Comparison of ENCODE assay signal across 8 mouse cellular contexts in the genomic region with DNA sequence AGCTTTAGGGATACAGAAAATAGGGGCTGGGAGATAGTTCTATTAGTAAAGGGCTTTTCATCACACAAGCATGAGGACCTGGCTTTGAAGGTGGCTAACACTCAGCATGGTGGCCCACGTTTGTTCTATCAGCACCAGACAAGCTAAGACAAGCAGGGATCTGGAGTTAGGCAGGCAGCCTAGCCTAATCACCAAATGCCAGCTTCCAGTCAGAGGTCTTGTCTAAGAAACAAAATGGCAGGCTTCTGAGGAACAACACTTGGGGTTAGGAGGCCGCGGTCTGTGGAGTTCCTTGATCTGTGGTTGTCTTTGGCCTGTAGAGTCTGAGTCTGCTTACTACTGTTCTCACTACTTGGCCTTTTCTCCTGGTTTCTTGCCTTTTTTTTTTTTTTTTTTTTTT. TPM values are rescaled to one million over a fixed set of nuclear protein-coding genes. Genes with fewer than 3 reads are reported as not detected.
A peak's percentile ranks its signal among the peaks of the same experiment; 100 is the strongest.
DNase-seq lines count a peak whose midpoint lies in the region; ATAC-seq and TF ChIP-seq lines count a peak whose summit lies in the region.

No protein-coding gene starts in this region.

- no peak for TF ChIP-seq CTCF in brain, embryonic 14.5 days (IDR thresholded peaks at IDR 0.05; ENCODE audit: borderline replicate concordance, extremely low read depth, insufficient read depth, insufficient read length)
- no peak for TF ChIP-seq CTCF in heart, postnatal 0 days (IDR thresholded peaks at IDR 0.05; ENCODE audit: low read depth)

- H3K9ac ChIP-seq in forebrain, embryonic 11.5 days (ENCODE audit: low read length), result no peak overlapping the region
- H3K9ac ChIP-seq in forebrain, embryonic 16.5 days (replicated peaks; ENCODE audit: low read depth, low read length), result no peak overlapping the region
- H3K9ac ChIP-seq in heart, postnatal 0 days (replicated peaks; ENCODE audit: low read depth, low read length), result no peak overlapping the region
- no peak overlapping the region; the same call in 1 of the 2 replicates for H3K9ac ChIP-seq in midbrain, embryonic 13.5 days (replicated peaks)

- WGBS in forebrain, embryonic 11.5 days, result 93% methylated on average over 3 of the region's 3 CpGs
- WGBS in forebrain, embryonic 16.5 days, result 91% methylated on average over 3 of the region's 3 CpGs
- WGBS in heart, postnatal 0 days, result 75% methylated on average over 3 of the region's 3 CpGs
- WGBS in midbrain, embryonic 13.5 days, result 92% methylated on average over 3 of the region's 3 CpGs

- TF ChIP-seq POLR2A in brain, embryonic 14.5 days (IDR thresholded peaks at IDR 0.05; ENCODE audit: borderline replicate concordance, extremely low read depth, insufficient read depth, insufficient read length, poor library complexity, severe bottlenecking), result no peak

- no peak for ATAC-seq in forebrain, embryonic 11.5 days (replicated peaks; ENCODE audit: low FRiP score)
- ATAC-seq in forebrain, embryonic 16.5 days, result no peak
- ATAC-seq in heart, postnatal 0 days (ENCODE audit: insufficient read depth, low read depth), result no peak
- no peak for ATAC-seq in midbrain, embryonic 13.5 days

- peak overlapping the region; percentile 88; the same call in 1 of the 2 replicates for H3K27ac ChIP-seq in forebrain, embryonic 11.5 days (ENCODE audit: low read depth, low read length)
- H3K27ac ChIP-seq in forebrain, embryonic 16.5 days (ENCODE audit: low read length), result no peak overlapping the region
- H3K27ac ChIP-seq in heart, postnatal 0 days (ENCODE audit: low read depth), result peak overlapping the region; percentile 95
- H3K27ac ChIP-seq in midbrain, embryonic 13.5 days, result peak overlapping the region; percentile 90

- H3K4me1 ChIP-seq in forebrain, embryonic 11.5 days (replicated peaks; ENCODE audit: control insufficient read depth, insufficient read depth, low read length), result peaks cover 9% of the 10 kb centered on the region; the same call in 1 of the 2 replicates
- peaks cover 22% of the 10 kb centered on the region for H3K4me1 ChIP-seq in forebrain, embryonic 16.5 days (replicated peaks; ENCODE audit: control insufficient read depth, insufficient read depth, low read length)
- H3K4me1 ChIP-seq in heart, postnatal 0 days (ENCODE audit: control insufficient read depth, insufficient read depth), result peaks cover 25% of the 10 kb centered on the region
- peaks cover 39% of the 10 kb centered on the region for H3K4me1 ChIP-seq in midbrain, embryonic 13.5 days (replicated peaks)

- no peak for TF ChIP-seq EP300 in heart, postnatal 0 days (IDR thresholded peaks at IDR 0.05; ENCODE audit: low read depth)

- H3K4me2 ChIP-seq in forebrain, embryonic 11.5 days (ENCODE audit: low read depth, low read length, severe bottlenecking), result no peak overlapping the region
- H3K4me2 ChIP-seq in forebrain, embryonic 16.5 days (ENCODE audit: low read length), result no peak overlapping the region; the same call in 1 of the 2 replicates
- peak overlapping the region; percentile 64 for H3K4me2 ChIP-seq in heart, postnatal 0 days (ENCODE audit: low read depth, low read length)
- H3K4me2 ChIP-seq in midbrain, embryonic 13.5 days (replicated peaks), result peak overlapping the region; percentile 62; the same call in 1 of the 2 replicates

- no peaks in the 10 kb centered on the region for H3K9me3 ChIP-seq in forebrain, embryonic 11.5 days (ENCODE audit: control insufficient read depth, low read length)
- H3K9me3 ChIP-seq in forebrain, embryonic 16.5 days (ENCODE audit: control insufficient read depth, low read length), result no peaks in the 10 kb centered on the region
- no peaks in the 10 kb centered on the region for H3K9me3 ChIP-seq in heart, postnatal 0 days (replicated peaks; ENCODE audit: control insufficient read depth, low read length)
- no peaks in the 10 kb centered on the region for H3K9me3 ChIP-seq in midbrain, embryonic 13.5 days

- H3K27me3 ChIP-seq in forebrain, embryonic 11.5 days (ENCODE audit: control insufficient read depth, insufficient read depth, low read length), result no peaks in the 10 kb centered on the region
- no peaks in the 10 kb centered on the region for H3K27me3 ChIP-seq in forebrain, embryonic 16.5 days (replicated peaks; ENCODE audit: control insufficient read depth, insufficient read depth, low read length)
- no peaks in the 10 kb centered on the region for H3K27me3 ChIP-seq in heart, postnatal 0 days (ENCODE audit: control insufficient read depth, insufficient read depth, low read length)
- no peaks in the 10 kb centered on the region for H3K27me3 ChIP-seq in midbrain, embryonic 13.5 days

- no peak for DNase-seq in forebrain, embryonic 11.5 days (ENCODE audit: low spot score)
- peak; percentile 14 for DNase-seq in brain, embryonic 14.5 days (ENCODE audit: low read depth)
- DNase-seq in heart, postnatal 0 days (ENCODE audit: low spot score), result no peak
- DNase-seq in retina, postnatal 1 day, result no peak
- no peak for DNase-seq in testis, postnatal 10 days (ENCODE audit: low spot score)
- DNase-seq in right cerebral cortex, postnatal 4 days, result no peak

- H3K4me3 ChIP-seq in forebrain, embryonic 11.5 days (ENCODE audit: low read depth, low read length), result no peak overlapping the region
- no peak overlapping the region for H3K4me3 ChIP-seq in forebrain, embryonic 16.5 days (replicated peaks; ENCODE audit: low read length)
- H3K4me3 ChIP-seq in heart, postnatal 0 days (ENCODE audit: low read depth, low read length), result no peak overlapping the region
- 0 out of 2 replicates have a peak overlapping the region, but pooled peaks have one; percentile 45 for H3K4me3 ChIP-seq in midbrain, embryonic 13.5 days (replicated peaks)

- H3K36me3 ChIP-seq in forebrain, embryonic 11.5 days (ENCODE audit: control insufficient read depth, insufficient read depth, low read length), result no peaks in the 10 kb centered on the region
- H3K36me3 ChIP-seq in forebrain, embryonic 16.5 days (ENCODE audit: control insufficient read depth, insufficient read depth), result no peaks in the 10 kb centered on the region
- no peaks in the 10 kb centered on the region for H3K36me3 ChIP-seq in heart, postnatal 0 days (replicated peaks; ENCODE audit: control insufficient read depth, insufficient read depth, low read length)
- no peaks in the 10 kb centered on the region for H3K36me3 ChIP-seq in midbrain, embryonic 13.5 days

RNA-seq across cellular contexts. Expression of a gene that starts 0.6 kb away (rescaled TPM):
- 8.1 and 9.2 TPM in 2 replicates for polyA plus RNA-seq in forebrain, embryonic 11.5 days (2014; fragmentation: Nextera tagmentation; extraction: Ambion mirVana)
- polyA plus RNA-seq in forebrain, embryonic 16.5 days (2015; fragmentation: Nextera tagmentation; extraction: Ambion mirVana), result 7.8 and 9.8 TPM in 2 replicates
- polyA plus RNA-seq in brain, embryonic 14.5 days (2012; rRNA removed), result 8.2 and 8.5 TPM in 2 replicates
- total RNA-seq in heart, postnatal 0 days (2014; rRNA removed; ENCODE audit: low replicate concordance), result 3.1 and 4.0 TPM in 2 replicates
- polyA plus RNA-seq in heart, postnatal 0 days (2015; fragmentation: Nextera tagmentation; extraction: Ambion mirVana), result 6.4 and 6.6 TPM in 2 replicates
- polyA plus RNA-seq in midbrain, embryonic 13.5 days (2015; fragmentation: Nextera tagmentation; extraction: Ambion mirVana), result 9.8 and 10.2 TPM in 2 replicates

Comparison
In these comparisons a context has a peak if more than half of its experiments do, and no peak if none do; other contexts are left out.
1. H3K4me2 ChIP-seq: peak in heart, postnatal 0 days (single experiment) and midbrain, embryonic 13.5 days (single experiment); none in forebrain, embryonic 11.5 days (single experiment) and forebrain, embryonic 16.5 days (single experiment).